Mouse (Mus musculus): ENCODE results near the gene Epas1.

The Epas1 gene

DNA sequence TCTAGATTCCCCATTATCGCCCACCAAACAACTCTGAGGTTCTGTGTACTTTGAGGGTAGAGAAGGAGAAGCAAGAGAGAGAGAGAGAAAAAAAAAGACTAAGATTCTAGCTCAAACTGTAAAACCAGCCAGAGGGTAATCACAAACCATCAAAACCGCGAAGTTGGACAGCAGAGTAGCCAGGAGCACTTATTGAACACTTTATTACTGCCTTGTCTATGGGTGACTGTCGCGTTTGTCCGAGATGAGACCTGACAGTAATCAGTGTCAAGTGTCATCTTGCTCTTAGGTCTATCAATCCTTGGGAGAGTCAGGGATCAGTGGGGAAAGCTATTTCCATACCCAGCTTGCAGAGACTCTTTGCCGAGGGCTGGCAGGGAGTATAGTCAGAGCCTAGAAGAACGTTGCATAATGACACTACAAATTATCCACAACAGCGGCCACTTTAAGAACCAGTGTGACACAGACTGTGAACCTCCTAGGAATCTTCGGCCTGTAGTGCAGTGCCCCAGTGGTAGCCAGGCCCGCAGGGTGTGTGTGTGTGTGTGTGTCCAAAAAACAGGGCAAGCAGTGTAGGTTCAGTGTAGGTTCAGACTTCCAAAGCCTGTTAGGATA, 2.2 kb downstream of the Epas1 start:
- no peak for DNase-seq (ENCODE audit: low spot score in 2 of 2)

DNA sequence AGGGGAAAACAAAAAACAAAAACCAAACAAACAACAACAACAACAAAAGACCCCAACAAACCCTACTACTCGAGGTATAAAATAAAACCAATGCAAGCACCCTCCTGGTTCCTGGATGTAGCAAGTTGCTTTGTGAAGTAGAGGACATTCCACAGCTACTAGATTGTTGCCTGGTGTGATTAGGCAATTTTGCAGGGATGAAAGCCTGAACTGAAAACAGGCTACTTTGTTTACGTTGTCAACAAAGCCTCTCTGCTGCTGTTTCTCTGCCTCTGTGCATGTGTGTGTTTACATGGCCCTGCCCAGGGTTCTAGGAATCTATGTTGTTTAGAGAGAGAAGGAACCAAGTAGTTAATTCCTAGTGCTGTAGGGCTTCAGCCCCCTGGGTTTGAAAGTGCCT, 4.1 kb downstream of the Epas1 start:
- no peak for DNase-seq (ENCODE audit: low spot score in 2 of 2)

DNA sequence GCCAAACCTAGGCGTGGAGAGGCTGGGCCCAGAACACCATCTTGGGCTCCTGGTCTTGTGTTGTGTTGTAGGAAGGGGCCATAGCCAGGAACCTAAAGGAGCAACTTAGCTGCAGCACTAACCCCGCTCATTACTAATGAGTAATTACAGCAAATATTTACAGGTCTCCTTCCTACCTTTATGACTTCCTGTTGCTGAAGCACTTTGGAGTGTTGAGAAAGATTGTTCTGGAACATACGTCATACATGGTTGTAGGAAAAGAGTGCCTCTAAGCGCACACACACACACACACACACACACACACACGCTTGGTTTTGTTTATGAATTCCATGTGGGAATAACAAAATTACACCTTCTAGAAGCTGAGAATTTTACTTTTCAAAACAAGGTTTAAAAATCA, 8.4 kb downstream of the Epas1 start:
- no peak for DNase-seq (ENCODE audit: low spot score in 2 of 2)

DNA sequence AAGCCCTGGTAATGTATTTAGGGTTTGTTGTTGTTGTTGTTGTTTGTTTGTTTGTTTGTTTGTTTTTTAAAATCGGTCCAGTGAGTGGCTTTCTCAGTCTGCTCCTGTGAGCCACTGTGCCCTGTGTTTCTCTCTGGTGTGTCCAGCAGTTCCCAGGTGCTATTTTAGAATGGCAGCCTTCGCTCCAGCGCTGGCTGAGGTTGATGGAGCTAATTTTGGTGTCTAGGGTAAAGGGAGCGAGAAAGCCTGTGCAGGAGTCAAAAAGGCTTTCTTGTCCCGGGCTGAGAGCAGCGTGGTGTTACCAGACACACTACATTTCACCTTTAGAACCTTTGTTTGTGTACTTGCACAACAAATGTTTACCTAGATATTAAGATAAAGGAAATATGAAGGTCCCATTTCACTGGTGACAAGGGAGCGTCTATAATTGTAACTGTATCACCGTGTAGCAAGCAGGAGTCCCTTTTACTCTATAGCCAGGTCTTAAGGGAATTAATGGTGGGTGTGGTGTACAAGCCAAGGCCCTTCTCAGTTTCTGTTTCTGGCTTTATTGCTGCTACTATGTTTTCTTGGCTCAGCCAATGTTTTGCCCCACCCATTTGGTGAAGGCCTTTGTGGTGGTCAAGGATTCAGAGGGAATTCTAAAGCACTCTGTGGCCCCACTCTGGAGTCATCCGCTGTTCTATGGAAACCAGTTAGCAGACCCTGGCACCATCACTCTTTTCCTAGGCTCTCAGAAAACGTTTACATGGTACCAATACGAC, 9.2 kb downstream of the Epas1 start:
- no peak for DNase-seq (ENCODE audit: low spot score in 2 of 2)

DNA sequence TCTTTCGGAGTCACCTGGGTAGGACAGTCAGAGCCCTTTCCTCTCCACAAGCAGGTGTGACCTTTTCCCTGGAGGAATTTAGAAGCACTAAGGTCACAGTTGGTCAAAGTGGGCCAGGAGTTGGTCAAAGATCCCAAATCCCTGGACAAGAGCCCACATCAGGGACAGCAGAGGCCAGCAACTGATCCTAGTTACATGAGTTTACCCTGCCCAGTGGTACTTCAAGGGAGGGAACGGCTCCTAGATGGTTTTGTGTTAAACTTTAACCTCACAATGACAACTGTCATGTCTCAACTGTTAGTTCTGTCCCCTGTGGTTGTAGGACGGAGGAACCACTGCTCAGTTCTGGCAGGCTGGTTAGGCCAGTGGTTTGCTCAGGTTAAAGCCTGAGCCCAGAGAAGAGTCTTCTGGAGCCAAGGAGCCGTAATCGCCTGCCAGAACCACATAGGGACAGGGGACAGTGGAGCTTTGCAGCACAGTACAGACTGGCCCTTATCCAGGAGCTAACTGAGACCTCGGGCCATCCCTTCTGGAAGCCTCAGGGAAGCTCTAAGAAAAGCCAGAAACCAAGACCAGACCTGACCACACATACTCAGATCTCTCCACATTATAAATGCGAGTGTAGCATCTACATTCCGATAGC, 12.4 kb downstream of the Epas1 start:
- no peak for DNase-seq (ENCODE audit: low spot score in 2 of 2)

DNA sequence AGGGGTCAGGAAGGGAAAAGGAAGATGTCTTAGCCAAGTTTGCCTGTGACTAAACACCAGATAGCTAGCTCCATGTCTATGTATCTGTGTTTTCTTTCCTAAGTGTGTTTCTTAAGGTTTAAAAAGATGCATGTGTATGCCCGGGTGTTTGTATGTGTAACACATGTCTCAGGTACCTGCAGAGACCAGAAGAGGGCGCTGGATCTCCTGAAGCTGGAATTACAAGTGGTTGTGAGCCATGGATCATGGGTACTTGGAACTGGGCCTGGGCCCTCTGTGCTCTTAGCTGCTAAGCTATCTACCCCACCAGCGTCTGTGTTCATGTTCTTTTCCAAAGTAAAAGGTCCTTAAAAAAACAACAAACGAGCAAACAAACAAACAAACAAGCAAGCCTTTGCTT, 12.9 kb downstream of the Epas1 start:
- DNase-seq (ENCODE audit: low spot score in 2 of 2), result no peak

DNA sequence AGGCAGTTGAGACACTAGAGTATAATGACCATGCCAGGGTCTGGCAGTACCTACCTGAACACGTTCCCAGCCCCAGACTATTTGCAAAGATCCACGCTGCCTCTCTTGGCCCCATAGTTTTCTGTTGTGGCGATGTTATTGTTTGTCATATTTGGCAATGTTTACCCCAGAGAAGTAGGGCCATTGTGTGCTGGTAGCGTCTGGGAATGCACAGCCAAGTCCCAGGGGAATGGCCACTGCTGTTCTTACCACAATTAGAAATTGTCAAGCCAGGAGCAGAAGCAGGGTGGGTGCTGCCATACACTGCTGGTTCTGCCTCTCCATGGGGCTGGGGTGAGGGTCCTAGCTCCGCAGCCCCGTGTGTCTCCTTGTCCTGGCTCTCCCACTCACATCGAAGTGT, 15.1 kb downstream of the Epas1 start:
- no peak for DNase-seq (ENCODE audit: low spot score in 2 of 2)

DNA sequence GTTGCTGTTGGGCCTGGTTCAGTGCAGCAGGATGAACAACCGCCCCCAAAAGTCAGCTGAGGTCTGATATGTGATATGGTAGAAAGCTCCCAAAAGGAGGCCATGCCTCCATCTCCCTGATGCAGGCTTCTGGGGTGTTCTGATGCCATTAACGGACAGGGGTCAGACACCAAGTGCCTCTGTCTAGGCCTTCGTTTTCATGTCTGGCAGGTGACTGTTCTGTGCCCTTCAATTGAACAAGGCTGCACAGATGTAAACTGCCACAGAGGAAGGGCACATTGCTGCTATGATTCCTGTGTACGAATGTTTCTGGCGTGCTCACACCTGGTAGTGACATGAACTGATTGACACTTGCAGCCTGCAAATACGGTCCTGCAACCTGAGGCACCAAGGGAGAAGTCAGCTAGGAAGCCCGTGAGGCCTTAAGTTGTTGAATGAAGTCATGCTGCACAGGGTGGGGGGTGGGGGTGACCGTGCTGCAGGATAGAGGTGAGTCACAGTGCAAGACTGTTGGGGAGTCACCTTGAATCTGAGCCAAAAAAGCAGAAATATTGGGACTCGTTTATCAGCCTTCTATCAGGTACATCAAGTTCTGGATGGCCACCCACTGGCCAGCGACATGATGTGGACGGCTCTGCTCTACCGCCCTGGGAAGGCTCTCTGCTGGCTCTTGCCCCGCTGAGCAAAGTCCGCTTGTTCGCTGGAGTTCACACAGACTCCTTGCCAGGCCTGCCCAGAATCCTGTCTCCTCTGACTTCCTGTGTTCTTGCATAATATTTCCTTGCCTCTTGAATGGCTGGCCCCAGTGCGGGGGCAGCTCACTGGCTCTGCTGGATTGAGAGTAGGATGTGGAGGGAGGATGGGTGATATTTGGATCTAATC, 16.1 kb downstream of the Epas1 start:
- no peak for DNase-seq (ENCODE audit: low spot score in 2 of 2)

DNA sequence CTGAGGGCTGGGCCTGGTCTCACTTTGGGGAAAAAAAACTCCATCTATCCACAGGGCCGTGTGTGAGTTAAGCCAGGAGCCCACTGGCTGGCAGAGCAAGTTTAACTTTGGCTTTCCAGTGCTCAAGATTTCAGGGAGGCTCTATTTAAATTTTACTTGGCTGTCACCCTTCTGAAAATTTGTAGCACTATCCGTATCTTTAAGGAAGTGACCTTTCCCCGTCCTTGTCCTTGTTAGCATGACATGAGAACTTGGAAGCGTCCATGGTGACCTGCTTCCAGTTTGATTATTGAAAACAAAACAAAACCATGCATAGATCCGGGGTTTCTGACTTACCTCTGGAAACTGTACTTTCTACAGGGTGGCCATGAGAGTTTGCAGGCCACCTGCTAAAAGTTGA, 17.3 kb downstream of the Epas1 start:
- no peak for DNase-seq (ENCODE audit: low spot score in 2 of 2)

DNA sequence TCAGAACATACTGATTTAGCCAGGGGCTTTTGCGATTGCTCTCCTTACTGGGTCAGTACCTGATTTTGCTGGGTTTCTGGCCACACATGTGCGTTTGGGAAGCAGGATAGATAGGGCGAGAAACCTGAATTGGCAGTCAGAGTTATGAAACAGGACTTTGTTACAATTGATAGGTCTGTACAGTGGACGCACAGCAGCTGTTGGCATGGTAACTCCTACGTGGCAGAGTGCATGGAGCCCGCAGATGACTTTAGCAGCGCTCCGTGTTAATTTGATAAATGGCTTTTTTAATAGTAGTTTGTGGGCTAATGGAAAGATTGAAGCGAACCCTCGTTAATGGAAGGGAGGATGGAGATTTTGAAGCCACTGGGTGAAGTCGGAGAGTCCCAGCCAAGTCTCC, 18.5 kb downstream of the Epas1 start:
- no peak for DNase-seq (ENCODE audit: low spot score in 2 of 2)

DNA sequence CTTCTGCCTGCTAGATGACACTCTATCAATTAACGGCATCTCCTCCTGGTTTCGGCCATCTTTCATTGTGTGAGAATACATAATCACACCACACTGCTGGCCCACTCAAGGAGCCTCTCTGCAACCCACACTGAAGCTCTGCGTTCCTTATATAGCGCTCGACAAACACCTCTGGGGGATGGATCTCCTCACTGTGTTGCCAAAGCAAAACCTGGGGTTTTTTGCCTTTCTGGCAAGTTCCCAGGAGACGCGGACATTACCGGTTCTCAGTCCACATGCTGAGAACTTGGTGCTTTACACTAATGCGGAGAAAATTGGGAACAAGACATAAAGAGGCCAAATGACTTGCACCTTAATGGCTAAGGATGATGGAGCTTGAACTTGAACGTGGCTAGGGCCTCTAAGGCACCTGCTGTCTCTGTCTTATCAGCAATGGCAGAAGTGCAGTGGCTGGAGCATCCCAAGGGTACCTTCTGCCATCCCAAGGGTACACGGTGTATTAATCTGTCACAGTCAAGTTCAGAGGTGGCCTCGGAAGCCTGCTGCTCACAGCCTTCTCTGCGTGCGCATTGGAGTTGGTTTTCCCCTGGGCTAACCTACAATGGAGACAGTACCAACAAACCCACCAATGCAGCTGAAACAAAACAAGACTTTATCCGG, 19.6 kb downstream of the Epas1 start:
- no peak for DNase-seq (ENCODE audit: low spot score in 2 of 2)

DNA sequence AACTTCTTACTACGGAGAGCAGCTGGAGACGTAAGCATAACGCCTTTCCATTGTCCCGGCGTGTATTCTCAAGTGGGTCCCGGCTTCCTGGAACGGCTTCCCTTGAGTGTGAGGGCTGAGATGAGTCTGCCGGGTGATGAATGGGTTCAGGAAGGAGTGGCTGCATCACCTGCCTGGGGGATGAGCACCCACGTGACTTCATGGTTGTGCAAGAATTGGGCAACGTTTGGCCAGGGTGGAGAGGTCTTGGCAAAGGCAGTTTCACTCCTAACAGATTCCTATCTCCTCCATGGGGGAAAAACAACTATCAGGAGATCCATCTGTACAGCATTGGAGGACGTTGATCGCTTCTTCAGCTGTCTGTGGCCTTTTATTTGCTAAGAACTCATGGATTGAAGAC, 23.0 kb downstream of the Epas1 start:
- DNase-seq (ENCODE audit: low spot score in 2 of 2), result no peak

DNA sequence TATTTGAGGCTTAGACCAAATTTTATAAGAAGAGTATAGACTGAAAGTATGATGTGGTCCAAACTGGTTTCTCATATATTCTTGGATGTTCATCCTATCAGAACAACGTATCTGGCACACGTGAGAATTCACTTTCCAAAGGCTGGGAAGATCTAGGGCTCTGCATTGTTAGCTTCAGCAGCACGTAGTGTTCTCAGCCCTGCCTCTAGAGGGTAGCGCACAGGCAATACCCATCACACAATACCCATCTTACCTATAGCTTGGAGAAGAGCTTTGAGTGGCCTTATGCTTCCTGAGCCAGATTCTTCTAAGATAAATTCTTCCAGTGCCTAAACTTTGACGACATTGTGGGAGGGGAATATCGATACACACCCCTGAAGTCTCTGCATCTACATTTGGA, 24.6 kb downstream of the Epas1 start:
- DNase-seq (ENCODE audit: low spot score in 2 of 2), result no peak

DNA sequence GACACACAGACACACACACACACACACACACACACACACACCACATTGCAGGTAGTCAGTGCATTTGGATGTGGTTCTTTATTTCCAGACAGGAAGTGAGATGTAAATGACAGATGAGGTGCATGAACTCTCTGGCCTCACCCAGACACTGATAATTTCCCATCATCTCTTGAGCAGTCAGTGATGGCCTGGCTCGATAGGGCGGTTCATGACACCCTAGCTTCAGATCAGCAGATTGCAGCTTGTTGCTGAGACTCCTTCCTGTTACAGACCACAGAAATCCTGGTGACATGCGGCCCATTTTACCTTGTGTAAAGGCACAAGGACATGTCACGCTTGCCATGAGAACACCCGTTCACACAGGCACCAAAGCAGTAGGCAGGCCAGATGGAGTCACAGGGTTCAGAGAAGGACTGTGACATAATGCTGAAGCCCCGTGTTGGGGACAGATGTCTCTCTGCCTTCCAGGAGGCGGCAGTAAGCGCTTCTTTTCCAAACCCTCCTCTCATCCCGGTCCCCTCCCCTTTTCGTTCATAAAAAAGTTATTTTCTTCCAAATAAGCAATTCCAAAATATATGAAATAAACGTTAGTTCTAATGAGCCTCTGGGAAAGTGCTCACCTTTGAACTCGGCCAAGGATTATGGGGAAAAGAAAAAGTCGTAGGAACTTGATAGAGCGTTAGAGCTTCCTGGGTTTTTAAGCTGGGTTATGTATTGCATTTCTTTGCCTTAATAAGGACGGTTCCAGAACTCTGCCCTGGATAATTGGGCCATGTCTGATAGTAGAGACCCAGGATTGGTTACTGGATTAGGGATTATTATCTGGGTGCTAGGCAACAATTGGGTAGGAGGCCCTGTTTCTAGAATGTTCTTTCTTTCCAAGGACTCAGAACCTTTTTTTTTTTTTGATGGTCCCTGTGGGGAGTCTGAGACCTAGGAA, 26.0 kb downstream of the Epas1 start:
- DNase-seq (ENCODE audit: low spot score in 2 of 2), result no peak

DNA sequence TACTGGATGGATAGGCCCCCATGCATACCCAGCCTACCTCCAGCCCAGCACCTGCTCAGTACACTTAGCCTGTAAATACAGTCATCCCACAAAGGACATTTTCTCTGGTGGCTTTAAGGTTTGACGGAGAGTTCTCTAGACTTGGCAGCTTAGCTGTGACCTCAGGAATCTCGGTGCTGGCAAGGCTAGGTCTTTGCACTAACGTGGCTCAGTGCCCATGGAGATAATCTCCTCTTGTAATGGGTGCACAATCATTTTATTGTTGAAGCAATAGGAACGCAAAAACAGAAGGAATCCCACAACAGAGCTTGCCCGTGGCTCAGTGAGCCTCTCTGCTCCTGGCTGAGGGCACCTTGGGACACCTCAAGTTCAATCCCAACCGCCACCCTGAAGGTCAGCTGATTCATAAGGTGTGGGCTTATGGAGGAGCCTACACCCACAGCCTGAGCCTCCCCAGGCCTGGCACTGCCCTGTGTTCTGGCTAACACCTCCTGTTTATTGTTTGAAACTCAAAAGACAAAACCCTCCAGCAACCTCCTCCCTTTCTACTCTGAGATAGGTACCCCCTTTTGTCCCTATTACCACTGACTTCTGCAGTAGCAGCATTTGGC, 27.3 kb downstream of the Epas1 start:
- no peak for DNase-seq (ENCODE audit: low spot score in 2 of 2)

DNA sequence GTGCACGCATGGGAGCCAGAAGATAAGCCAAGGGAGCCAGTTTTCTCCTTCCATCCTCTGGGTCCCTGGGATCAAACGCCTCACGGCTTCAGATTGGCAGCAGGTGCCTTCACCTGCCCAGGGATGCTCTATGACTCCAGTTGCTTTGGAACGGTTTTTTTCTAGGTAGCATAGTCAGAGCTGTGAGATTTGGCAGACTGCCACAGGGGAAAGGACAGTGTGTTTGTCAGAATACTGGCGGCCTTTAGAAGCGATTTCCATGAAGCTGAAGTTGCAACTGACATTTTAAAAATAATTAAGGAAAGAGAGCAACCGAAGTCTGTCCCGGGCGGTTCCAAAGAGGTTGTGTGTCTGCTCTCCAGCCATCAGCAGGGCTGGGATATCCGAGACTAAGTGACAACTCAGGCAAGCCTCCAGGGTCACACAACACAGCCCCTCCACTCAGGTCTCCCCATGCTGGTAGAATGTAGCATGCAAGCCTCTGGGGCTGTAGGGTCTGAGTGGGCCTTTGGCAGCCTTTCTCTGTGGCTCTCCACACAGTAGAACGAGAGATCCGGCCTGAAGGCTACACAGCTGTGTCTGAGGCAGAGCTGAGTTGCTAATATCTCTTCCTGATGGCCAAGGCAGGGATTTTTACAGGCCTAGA, 28.4 kb downstream of the Epas1 start:
- DNase-seq (ENCODE audit: low spot score in 2 of 2), result no peak

DNA sequence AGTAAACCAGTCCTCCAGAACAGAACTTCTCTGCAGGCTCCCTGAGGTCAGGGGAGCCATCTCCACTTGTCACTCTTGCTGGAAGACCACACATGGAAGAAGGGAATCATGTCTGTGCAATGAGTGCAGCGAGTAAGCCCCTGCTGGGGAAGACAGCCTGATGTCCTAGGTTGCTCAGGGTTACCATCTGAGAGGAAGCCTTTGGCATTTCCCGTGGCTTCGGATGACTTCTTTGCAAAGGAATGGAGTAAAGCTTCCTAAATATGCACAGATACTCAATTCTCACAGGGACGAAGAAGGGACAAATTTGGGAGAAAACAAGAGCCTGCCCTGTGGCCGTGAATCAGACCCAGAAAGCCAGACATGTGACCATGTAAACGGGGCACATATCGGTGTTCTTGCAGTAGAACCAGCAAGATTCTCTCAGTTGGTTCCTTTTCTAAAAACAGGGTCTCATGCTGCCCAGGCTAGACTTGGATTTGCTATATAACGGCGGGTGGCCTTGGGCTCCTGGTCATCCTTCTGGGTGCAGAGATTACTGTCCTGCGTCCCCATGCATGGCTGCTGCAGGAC, 31.0 kb downstream of the Epas1 start:
- DNase-seq (ENCODE audit: low spot score in 2 of 2), result no peak

DNA sequence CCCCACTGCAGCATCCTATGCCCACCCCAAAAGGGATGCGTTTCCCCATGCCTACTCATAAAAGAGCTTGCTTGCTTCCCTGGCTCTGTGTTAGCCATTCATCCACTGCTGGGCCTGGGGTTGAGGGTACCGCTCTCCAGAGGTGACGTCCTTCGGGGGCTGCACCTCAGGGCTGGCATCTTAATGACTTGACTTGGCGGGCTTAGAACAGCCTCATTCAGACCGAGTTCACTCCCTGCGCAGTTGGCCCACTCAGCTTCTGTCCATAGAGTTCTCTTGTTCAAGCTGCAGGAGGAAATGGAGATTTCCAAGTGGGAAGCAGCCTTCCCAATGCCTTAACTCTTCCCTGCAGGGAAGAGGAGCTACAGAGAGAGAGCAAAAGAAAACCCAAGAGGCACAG, 32.1 kb downstream of the Epas1 start:
- no peak for DNase-seq (ENCODE audit: low spot score in 2 of 2)

DNA sequence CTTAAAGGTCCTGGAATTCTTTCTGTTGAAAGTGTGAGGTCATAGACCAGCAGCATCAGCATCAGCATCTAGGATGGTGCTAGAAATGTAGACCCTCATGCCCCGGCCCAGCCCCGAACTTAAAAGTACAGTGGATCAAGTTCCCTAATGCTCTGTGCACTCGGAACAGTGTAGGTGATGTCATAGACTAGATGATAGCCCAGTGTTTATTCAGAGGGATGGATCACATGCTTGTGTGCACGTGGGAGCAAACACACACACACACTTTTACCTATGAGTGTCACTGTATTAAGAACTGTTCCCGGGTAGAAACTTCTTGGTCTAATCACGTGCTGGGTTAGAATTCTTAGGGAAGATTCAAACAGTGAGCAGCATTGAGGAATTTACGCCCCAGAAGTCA, 33.0 kb downstream of the Epas1 start:
- no peak for DNase-seq (ENCODE audit: low spot score in 2 of 2)
